Mouse (Mus musculus) thymus, postnatal 14 days (tissue): ENCODE data around the gene Wfdc15a.
A peak's percentile ranks its signal among the peaks of the same experiment; 100 is the strongest.

Source experiments
- DNase-seq: peaks from one replicate; pipeline ENCODE4 v3.0.0; 2021

Gene Wfdc15a

GRCm38 (mm10) chr2:164175850-164176249, 24.1 kb downstream of the Wfdc15a start:
- DNase-seq: no peak

GRCm38 (mm10) chr2:164174649-164175395, 25.1 kb downstream of the Wfdc15a start:
- no peak for DNase-seq

DNA sequence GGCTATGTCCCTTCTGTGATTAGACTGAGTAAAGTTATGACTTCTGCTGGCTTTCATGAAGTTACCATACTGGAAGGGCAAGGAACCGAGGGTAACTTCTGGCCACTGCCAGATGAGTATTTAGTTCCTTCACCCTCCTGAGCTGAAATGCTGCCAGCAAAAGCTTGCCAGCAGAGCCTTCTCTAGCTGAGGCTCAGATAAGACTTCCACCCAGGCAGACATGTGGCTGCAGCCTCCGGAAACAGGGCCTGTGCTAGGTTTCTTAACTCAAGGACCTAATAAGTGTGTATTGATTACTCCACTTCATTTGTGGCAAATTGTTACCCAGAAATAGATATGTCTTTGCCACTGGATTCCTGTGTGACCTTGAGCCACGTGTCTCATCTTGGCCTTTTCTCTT, 26.5 kb downstream of the Wfdc15a start:
- DNase-seq: no peak

- no peak for DNase-seq
Observed at GRCm38 (mm10) chr2:164170902-164171301, 29.0 kb downstream of the Wfdc15a start, which contains the start of gene Kcns1. TSS of gene Kcns1 (minus strand) at chr2:164171113.

GRCm38 (mm10) chr2:164170326-164170725, 29.6 kb downstream of the Wfdc15a start:
- no peak for DNase-seq

DNA sequence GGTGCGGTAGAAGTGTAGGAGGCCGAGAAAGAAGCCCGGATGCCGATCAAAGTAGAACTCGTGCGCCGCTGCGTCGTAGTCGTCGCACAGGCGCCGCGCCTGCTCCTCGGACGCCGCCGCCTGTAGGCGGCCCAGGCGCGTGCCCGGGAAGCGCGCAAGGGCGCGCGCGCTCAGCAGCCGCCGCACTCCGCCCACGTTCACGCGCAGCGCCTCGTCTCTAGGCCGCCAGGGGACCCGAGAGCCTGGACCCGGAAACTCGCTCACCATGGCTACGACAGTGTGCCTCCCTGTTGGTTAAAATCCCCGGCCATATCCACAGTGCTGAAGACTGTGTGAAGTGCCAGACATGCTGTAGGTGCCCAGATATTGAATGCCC, 31.4 kb downstream of the Wfdc15a start:
- DNase-seq: peak; percentile 5

DNA sequence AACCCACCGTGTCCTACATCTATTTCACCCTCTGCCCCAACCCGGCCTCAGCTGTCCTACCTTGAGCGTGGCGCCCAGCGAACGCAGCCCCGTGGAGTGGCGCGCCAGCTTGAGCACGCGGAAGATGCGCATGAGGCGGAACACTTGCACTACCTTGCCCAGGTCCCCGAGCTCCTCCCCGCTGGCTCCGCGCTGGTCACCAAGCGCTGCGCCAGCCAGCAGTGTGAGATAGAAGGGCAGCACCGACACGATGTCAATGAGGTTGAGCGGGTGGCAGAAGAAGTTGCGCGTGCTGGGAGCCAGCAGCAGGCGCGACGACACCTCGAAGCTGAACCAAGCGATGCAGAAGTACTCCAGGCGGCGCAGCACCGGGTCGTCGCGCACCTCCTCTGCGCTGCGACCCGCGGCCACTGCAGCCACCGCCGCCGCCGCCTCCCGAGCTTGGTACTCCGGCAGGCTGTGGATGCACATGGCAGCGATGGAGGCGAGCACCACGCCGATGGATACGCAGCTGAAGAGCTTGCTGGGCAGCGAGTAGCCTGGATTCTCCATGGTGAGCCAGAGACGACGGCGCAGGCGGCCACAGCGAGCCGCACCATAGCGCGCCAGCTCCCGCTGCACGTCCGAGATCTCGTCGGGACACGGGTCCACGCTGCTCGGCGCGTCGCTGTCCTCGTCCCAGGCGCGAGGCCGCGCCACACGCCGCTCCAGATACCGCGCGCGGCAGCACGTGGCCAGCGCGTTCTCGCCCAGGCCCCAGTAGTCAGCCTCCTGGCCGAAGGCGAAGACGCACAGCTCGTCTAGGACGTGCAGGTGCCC, 32.0 kb downstream of the Wfdc15a start:
- no peak for DNase-seq

GRCm38 (mm10) chr2:164164941-164165340, 35.0 kb downstream of the Wfdc15a start:
- no peak for DNase-seq

GRCm38 (mm10) chr2:164161515-164162055, 38.3 kb downstream of the Wfdc15a start:
- DNase-seq: no peak

DNA sequence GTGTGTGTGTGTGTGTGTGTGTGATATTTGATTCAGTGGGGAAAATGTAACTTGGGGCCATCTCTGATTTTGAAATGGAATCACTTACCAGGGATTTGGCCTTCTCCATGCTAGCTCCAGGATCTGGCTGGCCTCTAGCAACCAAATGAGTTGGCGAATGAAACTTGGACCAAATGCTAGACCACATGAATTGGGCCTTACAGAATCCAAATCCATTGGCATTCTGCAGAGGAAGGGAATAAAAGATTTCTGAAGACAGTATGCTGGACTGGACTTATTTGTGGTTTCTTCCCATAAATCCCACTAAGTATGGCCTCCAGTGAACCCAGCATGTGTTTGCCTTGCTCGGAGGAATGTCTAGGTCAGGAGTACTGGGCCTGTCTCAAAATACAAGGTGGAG, 41.1 kb downstream of the Wfdc15a start:
- no peak for DNase-seq

DNA sequence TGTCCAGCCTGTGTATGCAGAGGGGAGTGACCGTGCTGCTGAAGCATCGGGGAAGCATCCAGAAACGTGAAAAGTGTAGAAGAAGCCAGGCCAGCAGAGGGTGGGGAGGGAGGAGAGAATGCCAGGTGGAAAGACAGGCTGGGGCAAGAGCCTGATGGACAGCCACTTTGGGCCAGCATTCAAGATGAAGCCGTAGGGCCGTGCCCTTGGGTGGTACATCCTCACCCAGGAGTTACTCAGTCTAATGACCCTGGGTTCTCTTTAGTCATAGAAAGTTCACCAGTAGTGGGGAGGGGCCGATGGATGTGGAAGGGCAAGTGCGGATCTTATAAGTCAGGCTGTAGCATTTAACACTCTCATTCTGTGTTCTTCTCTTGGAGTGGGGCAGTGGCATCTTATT, 43.8 kb downstream of the Wfdc15a start:
- DNase-seq: no peak

DNA sequence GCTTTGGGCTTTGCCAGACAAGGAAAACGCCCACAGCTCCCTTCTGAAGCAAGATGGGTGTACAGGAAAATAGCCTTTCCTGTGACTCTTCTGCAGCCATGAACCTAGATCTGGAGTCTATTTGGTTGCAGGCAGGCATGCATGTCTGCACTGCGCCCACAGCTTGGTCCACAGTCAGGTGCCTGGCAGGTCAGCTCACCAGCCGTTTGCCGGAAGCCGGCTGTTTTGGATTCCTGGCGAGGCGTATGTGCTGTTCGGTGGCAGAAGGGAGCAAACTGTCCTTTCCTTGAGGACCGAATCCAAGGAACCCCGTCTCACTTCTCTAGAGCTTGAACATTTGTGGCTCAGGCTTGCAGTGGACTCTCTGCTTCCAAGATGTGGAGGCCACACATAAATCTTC, 45.9 kb downstream of the Wfdc15a start:
- DNase-seq: no peak

DNA sequence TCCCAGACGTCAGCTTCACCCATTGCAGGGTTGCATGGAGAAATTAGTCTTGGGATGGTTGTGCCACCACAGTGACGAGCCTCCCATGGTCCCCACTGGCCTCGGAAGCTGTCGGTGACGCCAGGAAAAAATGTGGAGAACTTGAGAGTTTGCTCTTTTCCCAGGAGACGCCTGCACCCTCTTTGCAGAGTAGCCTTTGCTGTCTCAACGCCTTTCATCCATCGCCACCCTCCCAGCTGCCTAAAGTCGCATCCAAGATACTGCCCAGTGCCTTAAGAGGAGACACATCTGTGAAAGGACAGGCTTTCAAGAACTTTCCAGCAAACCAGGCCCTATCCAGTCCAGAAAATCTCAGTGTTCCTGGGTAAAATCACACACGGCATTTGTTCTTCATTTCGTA, 47.6 kb downstream of the Wfdc15a start:
- no peak for DNase-seq

DNA sequence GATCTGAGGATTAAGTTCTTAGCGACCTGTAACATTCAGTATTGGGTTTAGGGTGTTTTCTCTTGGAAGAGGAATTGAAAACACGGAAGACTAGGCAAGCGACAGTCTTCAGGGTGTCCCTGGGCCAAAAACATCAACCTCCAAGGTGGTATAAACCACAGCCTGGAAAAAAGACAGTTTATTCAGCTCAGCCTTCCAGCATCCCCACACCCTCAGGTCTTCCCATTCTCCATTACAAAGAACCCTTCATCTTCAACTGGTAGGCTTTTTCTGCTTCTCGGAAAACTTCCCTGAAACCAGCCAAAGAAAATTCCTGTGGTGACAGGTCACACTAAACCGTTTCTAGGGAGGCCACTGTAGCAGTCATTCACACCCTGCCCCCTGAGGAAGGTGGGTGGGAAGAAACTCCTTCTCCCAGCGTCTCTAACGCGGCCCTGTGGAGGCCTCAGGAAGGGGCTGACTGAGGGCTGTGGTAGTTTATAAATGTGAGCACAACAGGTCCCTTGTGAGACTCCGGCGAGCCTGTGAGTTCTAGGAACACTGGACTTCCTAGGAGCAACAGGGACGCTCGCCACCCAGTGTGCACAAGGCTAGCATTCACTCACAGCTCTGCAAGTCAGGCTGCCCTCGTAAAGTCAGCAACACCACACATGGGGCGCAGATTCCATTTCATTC, 49.7 kb downstream of the Wfdc15a start:
- DNase-seq: no peak
